In genomic region chr11:4294495-4295351, GRCm38 (mm10) we compare ENCODE assay signal across 9 mouse cellular contexts. TPM values are rescaled to one million over a fixed set of nuclear protein-coding genes. Genes with fewer than 3 reads are reported as not detected.
A peak's percentile ranks its signal among the peaks of the same experiment; 100 is the strongest.
DNase-seq lines count a peak whose midpoint lies in the region; ATAC-seq and TF ChIP-seq lines count a peak whose summit lies in the region.
"Had no signal": no experiment of that assay in that cellular context is flagged by ENCODE, and none has a peak within 500 bp of the region (broad histone marks: within the 10 kb centered on the region; RNA-seq: fewer than 3 reads in every experiment).

No protein-coding gene starts in this region.

- H3K27ac ChIP-seq in gastrocnemius, adult 2 months: peak overlapping the region; percentile 73
- H3K27ac ChIP-seq in intestine, embryonic 16.5 days (ENCODE audit: low read length): no peak overlapping the region

- H3K4me3 ChIP-seq in gastrocnemius, adult 2 months: peak overlapping the region; percentile 36; the same call in 1 of the 2 replicates
- no peak overlapping the region for H3K4me3 ChIP-seq in intestine, embryonic 16.5 days (ENCODE audit: low read length)

- no peak overlapping the region for H3K9ac ChIP-seq in intestine, embryonic 16.5 days (ENCODE audit: low read depth, low read length)

- no peak overlapping the region for H3K4me2 ChIP-seq in intestine, embryonic 16.5 days (ENCODE audit: low read depth, low read length)

- intact Hi-C loops in gastrocnemius, adult 2 months (cut with DNase I): no loop called here

- 37% methylated on average over 14 of the region's 14 CpGs for WGBS in intestine, embryonic 16.5 days

- no peaks in the 10 kb centered on the region for H3K9me3 ChIP-seq in intestine, embryonic 16.5 days (ENCODE audit: control insufficient read depth, low read length)

- 0 out of 2 replicates have a peak, but pooled peaks have one; percentile 32 for ATAC-seq in intestine, embryonic 16.5 days

- no peaks in the 10 kb centered on the region for H3K27me3 ChIP-seq in intestine, embryonic 16.5 days (replicated peaks; ENCODE audit: control insufficient read depth, insufficient read depth, low read length)

- no peak for TF ChIP-seq CTCF in gastrocnemius, adult 2 months (IDR thresholded peaks at IDR 0.05)

- no peaks in the 10 kb centered on the region for H3K36me3 ChIP-seq in intestine, embryonic 16.5 days (ENCODE audit: control insufficient read depth, insufficient read depth, low read length)

- peaks cover 11% of the 10 kb centered on the region; the same call in 1 of the 2 replicates for H3K4me1 ChIP-seq in intestine, embryonic 16.5 days (ENCODE audit: control insufficient read depth, insufficient read depth, low read length)

- DNase-seq in gastrocnemius, adult 2 months: peak; percentile 69
- DNase-seq in gastrocnemius, adult 8-10 months (ENCODE audit: low spot score in 2 of 2): no peak
- peak; percentile 44 for DNase-seq in ES-CJ7 (ENCODE audit: low read depth, low spot score)
- peak; percentile 46 for DNase-seq in cerebellum, adult 11-12 months
- peak; percentile 69 for DNase-seq in testis, postnatal 10 days (ENCODE audit: low spot score)
- no peak for DNase-seq in frontal cortex, postnatal 14 days (ENCODE audit: low spot score in 2 of 2)
- DNase-seq in right cerebral cortex, postnatal 25 days: no peak

RNA-seq across cellular contexts. Expression of gene Lif, which starts 37.4 kb away (rescaled TPM):
- under 1 TPM; 0.17 to 0.23 TPM for total RNA-seq in gastrocnemius, adult 2 months (2021)
- under 1 TPM in 2 of 4 experiments, not detected in 2; 0.19 to 0.22 TPM for total RNA-seq in gastrocnemius, adult 8-10 months (2022)
- 0.95 and 0.98 TPM in 2 replicates for polyA plus RNA-seq in intestine, embryonic 16.5 days (2015; fragmentation: Nextera tagmentation; extraction: Ambion mirVana)

RNA-seq across cellular contexts. Expression of gene Osm, which starts 58.5 kb away (rescaled TPM):
- total RNA-seq in gastrocnemius, adult 2 months (2021): not detected
- not detected for total RNA-seq in gastrocnemius, adult 8-10 months (2022)
- 0.07 and 0.12 TPM in 2 replicates for polyA plus RNA-seq in intestine, embryonic 16.5 days (2015; fragmentation: Nextera tagmentation; extraction: Ambion mirVana)
- total RNA-seq: heart, postnatal 36 days had no signal

Comparison
In these comparisons a context has a peak if more than half of its experiments do, and no peak if none do; other contexts are left out.
1. DNase-seq: peak in gastrocnemius, adult 2 months (single experiment), ES-CJ7 (single experiment), cerebellum, adult 11-12 months (single experiment) and testis, postnatal 10 days (single experiment); none in gastrocnemius, adult 8-10 months (0 of 2), frontal cortex, postnatal 14 days (0 of 2) and right cerebral cortex, postnatal 25 days (single experiment).